Mouse (Mus musculus) testis, postnatal 10 days (tissue): ENCODE measurements around the gene Mlip.

Source experiments
- DNase-seq: peaks from one replicate; pipeline ENCODE4 v3.0.0; 2021; ENCODE audit warnings: low spot score

Mlip gene

GRCm38 (mm10) chr9:77347704-77348103, 5.1 kb downstream of the Mlip start:
- DNase-seq: no peak

GRCm38 (mm10) chr9:77344318-77344717, 8.5 kb downstream of the Mlip start:
- DNase-seq: no peak

GRCm38 (mm10) chr9:77340159-77340862, 12.5 kb downstream of the Mlip start:
- no peak for DNase-seq

GRCm38 (mm10) chr9:77339571-77340148, 13.1 kb downstream of the Mlip start:
- no peak for DNase-seq

GRCm38 (mm10) chr9:77335370-77335769, 17.4 kb downstream of the Mlip start:
- no peak for DNase-seq

- no peak for DNase-seq
Measured at GRCm38 (mm10) chr9:77318346-77318745, 34.4 kb downstream of the Mlip start.

- no peak for DNase-seq
Measured at GRCm38 (mm10) chr9:77310548-77310947, 42.2 kb downstream of the Mlip start.

GRCm38 (mm10) chr9:77305417-77305816, 47.4 kb downstream of the Mlip start:
- DNase-seq: no peak

- DNase-seq: no peak
Measured at GRCm38 (mm10) chr9:77302340-77302739, 50.4 kb downstream of the Mlip start.

GRCm38 (mm10) chr9:77287958-77288357, 64.8 kb downstream of the Mlip start:
- DNase-seq: no peak

- no peak for DNase-seq
Measured at GRCm38 (mm10) chr9:77279371-77279770, 73.4 kb downstream of the Mlip start.

GRCm38 (mm10) chr9:77278055-77278454, 74.7 kb downstream of the Mlip start:
- DNase-seq: no peak

- DNase-seq: no peak
Measured at GRCm38 (mm10) chr9:77277270-77277669, 75.5 kb downstream of the Mlip start.

GRCm38 (mm10) chr9:77276451-77277154, 76.2 kb downstream of the Mlip start:
- no peak for DNase-seq

GRCm38 (mm10) chr9:77272727-77273126, 80.0 kb downstream of the Mlip start:
- DNase-seq: no peak

GRCm38 (mm10) chr9:77265268-77266017, 87.3 kb downstream of the Mlip start:
- DNase-seq: no peak

- no peak for DNase-seq
Measured at GRCm38 (mm10) chr9:77259052-77259451, 93.7 kb downstream of the Mlip start.

- DNase-seq: no peak
Measured at GRCm38 (mm10) chr9:77258265-77258664, 94.5 kb downstream of the Mlip start.

- DNase-seq: no peak
Measured at GRCm38 (mm10) chr9:77254514-77254913, 98.3 kb downstream of the Mlip start.

GRCm38 (mm10) chr9:77252761-77253160, 100.0 kb downstream of the Mlip start:
- no peak for DNase-seq

GRCm38 (mm10) chr9:77252134-77252533, 100.6 kb downstream of the Mlip start:
- DNase-seq: no peak

- DNase-seq: no peak
Measured at GRCm38 (mm10) chr9:77251511-77252112, 101.2 kb downstream of the Mlip start.
